Mouse (Mus musculus) C2C12 (cell line): ENCODE measurements around the gene Tcte2. TPM values are rescaled to one million over a fixed set of nuclear protein-coding genes. Genes with fewer than 3 reads are reported as not detected.

Experiments used
- H3K27me3 ChIP-seq: one replicate; pipeline ENCODE4 v1.6.1; 2011; ENCODE audit not compliant: control insufficient read depth, insufficient read depth, insufficient read length
- H3K36me3 ChIP-seq: one replicate; pipeline ENCODE4 v1.6.1; 2011; ENCODE audit not compliant: control insufficient read depth, insufficient read depth
- H3K4me3 ChIP-seq: one replicate; pipeline ENCODE4 v1.5.1; 2011; ENCODE audit warnings: mild to moderate bottlenecking, control low read depth; ENCODE audit not compliant: poor library complexity, insufficient read depth, severe bottlenecking
- H3K79me2 ChIP-seq: one replicate; pipeline ENCODE4 v1.6.1; 2011; ENCODE audit not compliant: control insufficient read depth, insufficient read depth
- H3K79me3 ChIP-seq: one replicate; pipeline ENCODE4 v1.6.1; 2011; ENCODE audit warnings: low read depth, control low read depth
- H3ac ChIP-seq: one replicate; pipeline ENCODE3; 2011; ENCODE audit warnings: low read depth; ENCODE audit not compliant: control insufficient read depth, insufficient read length
- CEBPB ChIP-seq: IDR thresholded peaks from one replicate; pipeline ENCODE4 v1.6.1; 2011; ENCODE audit warnings: low read depth, mild to moderate bottlenecking, control low read depth, moderate library complexity
- CTCF ChIP-seq: IDR thresholded peaks from one replicate; pipeline ENCODE4 v1.5.1; 2011; ENCODE audit not compliant: control insufficient read depth, insufficient read depth, insufficient read length
- FOSL1 ChIP-seq: IDR thresholded peaks from one replicate; pipeline ENCODE4 v1.8.0; 2011; ENCODE audit warnings: mild to moderate bottlenecking, low read length; ENCODE audit not compliant: poor library complexity, insufficient read depth, severe bottlenecking
- MAX ChIP-seq: IDR thresholded peaks from one replicate; pipeline ENCODE4 v1.6.1; 2011; ENCODE audit warnings: mild to moderate bottlenecking, control low read depth
- MYOD1 ChIP-seq: IDR thresholded peaks from one replicate; pipeline ENCODE4 v1.6.1; 2011; ENCODE audit warnings: low read depth; ENCODE audit not compliant: control insufficient read depth, insufficient read length
- MYOG ChIP-seq: IDR thresholded peaks from one replicate; pipeline ENCODE4 v1.6.1; 2011; ENCODE audit not compliant: control insufficient read depth, insufficient read length; ENCODE audit errors: extremely low read depth
- USF1 ChIP-seq: IDR thresholded peaks from one replicate; pipeline ENCODE4 v1.6.1; 2011; ENCODE audit warnings: low read depth, mild to moderate bottlenecking, control low read depth, moderate library complexity
- polyA plus RNA-seq: library from polyadenylated mRNA; unstranded; fragments of >200 nt; fragmentation: generic; extraction: Trizol; gene quantifications from one replicate; pipeline ENCODE4 v1.2.1, GENCODE M21; 2012; ENCODE audit warnings: missing spikeins

Tcte2 gene
- polyA plus RNA-seq, 1 experiment = 0.44 TPM

DNA sequence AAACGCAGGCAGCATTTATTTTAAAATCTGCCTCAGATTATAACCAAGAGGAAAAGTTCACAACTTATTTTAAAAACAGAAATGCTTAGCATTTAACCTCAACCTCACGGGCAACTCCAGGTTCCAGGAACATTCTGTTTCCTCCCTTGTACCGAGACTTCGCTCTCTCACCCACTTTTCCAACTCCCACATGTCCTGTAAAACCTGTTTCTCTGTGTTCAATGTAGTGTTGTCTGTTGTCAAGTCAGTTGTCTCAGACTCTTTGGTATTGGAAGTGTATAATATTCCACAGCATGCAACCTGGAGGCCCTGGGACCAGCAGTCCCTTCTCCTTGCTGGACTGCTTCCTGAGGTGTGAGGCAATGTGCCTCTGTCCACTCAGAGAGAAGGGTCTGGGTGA, 47.5 kb downstream of the Tcte2 start:
- no peaks in the 10 kb centered on the region for H3K36me3 ChIP-seq
- H3K79me3 ChIP-seq = no peaks in the 10 kb centered on the region
- TF ChIP-seq MAX (no peak), CEBPB (no peak), MYOD1 (no peak), CTCF (no peak), FOSL1 (no peak), MYOG (no peak), USF1 (no peak)
- H3K4me3 ChIP-seq = no peak overlapping the region
- no peaks in the 10 kb centered on the region for H3K79me2 ChIP-seq
- no peaks in the 10 kb centered on the region for H3K27me3 ChIP-seq
- no peak overlapping the region for H3ac ChIP-seq

DNA sequence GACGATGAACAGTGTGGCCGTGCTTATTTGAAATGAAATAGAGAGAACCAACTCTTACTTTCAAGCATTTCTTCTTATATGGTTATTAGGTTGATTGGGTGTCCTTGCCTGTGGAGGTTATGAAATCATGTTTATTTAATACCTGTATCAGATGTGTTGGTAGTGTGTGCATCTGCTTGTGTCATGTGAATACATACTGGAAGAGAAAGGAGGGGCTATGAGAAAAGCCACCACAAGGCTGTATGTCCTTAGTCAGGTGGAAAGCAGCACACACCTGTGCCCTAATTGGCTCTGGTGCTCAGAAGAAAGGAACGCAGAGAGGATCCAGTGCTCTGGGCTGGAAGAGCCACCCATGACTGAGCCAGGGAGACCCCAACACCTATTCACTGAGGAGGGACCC, 49.1 kb downstream of the Tcte2 start:
- Histone ChIP-seq H3K36me3 (no peaks in the 10 kb centered on the region), H3K79me3 (no peaks in the 10 kb centered on the region), H3K27me3 (no peaks in the 10 kb centered on the region), H3K79me2 (no peaks in the 10 kb centered on the region), H3K4me3 (no peak overlapping the region), H3ac (no peak overlapping the region)
- no peak for TF ChIP-seq MYOD1
- no peak for TF ChIP-seq CTCF
- no peak for TF ChIP-seq MAX
- TF ChIP-seq MYOG = no peak
- no peak for TF ChIP-seq FOSL1
- no peak for TF ChIP-seq CEBPB
- TF ChIP-seq USF1 = no peak

DNA sequence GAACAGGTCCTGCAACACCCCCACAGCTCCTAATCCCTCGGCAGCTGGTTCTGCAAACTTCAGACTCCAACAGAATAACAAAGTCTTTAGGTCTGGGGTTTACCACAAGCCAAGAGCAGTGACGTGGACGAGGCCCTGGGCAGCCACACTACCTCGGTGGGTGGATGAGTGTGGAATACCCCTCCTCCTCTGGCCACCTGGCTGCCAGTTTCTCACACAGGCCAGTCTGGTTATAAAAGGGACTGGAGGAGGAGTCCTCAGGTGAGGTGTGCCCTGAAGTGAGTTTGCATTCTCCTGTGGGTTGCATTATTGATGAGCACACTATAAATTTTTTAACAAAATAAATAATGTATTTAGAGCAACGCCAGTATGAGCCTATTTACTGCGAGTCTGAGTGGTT, 49.5 kb downstream of the Tcte2 start:
- Histone ChIP-seq H3K4me3 (no peak overlapping the region), H3K36me3 (no peaks in the 10 kb centered on the region), H3K79me2 (no peaks in the 10 kb centered on the region), H3ac (no peak overlapping the region), H3K27me3 (no peaks in the 10 kb centered on the region), H3K79me3 (no peaks in the 10 kb centered on the region)
- TF ChIP-seq MAX (no peak), CTCF (no peak), USF1 (no peak), CEBPB (no peak), MYOG (no peak), MYOD1 (no peak), FOSL1 (no peak)

- H3K79me3 ChIP-seq = no peaks in the 10 kb centered on the region
- no peaks in the 10 kb centered on the region for H3K27me3 ChIP-seq
- TF ChIP-seq FOSL1 = no peak
- TF ChIP-seq MYOG = no peak
- no peak for TF ChIP-seq CEBPB
- TF ChIP-seq MAX = no peak
- TF ChIP-seq MYOD1 = no peak
- no peak for TF ChIP-seq CTCF
- TF ChIP-seq USF1 = no peak
- H3K4me3 ChIP-seq = no peak overlapping the region
- no peak overlapping the region for H3ac ChIP-seq
- H3K36me3 ChIP-seq = no peaks in the 10 kb centered on the region
- no peaks in the 10 kb centered on the region for H3K79me2 ChIP-seq
Observed at GRCm38 (mm10) chr17:13711173-13711572, 50.5 kb downstream of the Tcte2 start.

DNA sequence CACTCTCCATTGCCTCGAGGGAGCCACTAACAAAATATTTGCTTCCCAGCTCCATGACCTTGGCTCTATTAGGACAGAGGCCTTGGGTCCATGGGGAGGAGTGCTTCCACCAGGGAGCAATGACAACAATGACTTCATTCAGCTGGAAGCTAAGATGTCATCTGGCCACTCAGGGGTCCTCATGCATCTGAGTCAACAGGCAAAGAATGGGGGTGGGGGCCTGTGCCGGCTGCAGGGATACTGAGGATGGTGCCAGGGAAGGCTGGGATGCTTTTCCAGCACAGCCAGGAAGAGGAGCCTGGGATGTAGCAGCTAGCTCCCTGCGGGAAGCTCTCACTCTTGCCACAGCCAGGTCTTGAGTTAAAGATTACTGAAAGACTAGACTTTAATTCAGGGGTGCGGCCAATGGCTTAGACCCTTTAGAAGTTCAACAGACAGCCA, 56.1 kb downstream of the Tcte2 start:
- Histone ChIP-seq H3K79me3 (no peaks in the 10 kb centered on the region), H3K36me3 (no peaks in the 10 kb centered on the region), H3K79me2 (no peaks in the 10 kb centered on the region), H3ac (no peak overlapping the region), H3K27me3 (no peaks in the 10 kb centered on the region), H3K4me3 (no peak overlapping the region)
- TF ChIP-seq FOSL1 (no peak), CEBPB (no peak), CTCF (no peak), MAX (no peak), MYOG (no peak), USF1 (no peak)

GRCm38 (mm10) chr17:13703611-13704320, 57.9 kb downstream of the Tcte2 start:
- Histone ChIP-seq H3K4me3 (no peak overlapping the region), H3K79me2 (no peaks in the 10 kb centered on the region), H3ac (no peak overlapping the region), H3K36me3 (no peaks in the 10 kb centered on the region), H3K79me3 (no peaks in the 10 kb centered on the region), H3K27me3 (no peaks in the 10 kb centered on the region)
- TF ChIP-seq MYOG (no peak), USF1 (no peak), CEBPB (no peak)
